Mouse (Mus musculus) adipocyte (in vitro differentiated cells): ENCODE measurements around the gene Glod4.

Source experiments
- DNase-seq: peaks from one replicate; pipeline ENCODE4 v3.0.0-alpha.2; 2016; ENCODE audit warnings: low spot score

The Glod4 gene

DNA sequence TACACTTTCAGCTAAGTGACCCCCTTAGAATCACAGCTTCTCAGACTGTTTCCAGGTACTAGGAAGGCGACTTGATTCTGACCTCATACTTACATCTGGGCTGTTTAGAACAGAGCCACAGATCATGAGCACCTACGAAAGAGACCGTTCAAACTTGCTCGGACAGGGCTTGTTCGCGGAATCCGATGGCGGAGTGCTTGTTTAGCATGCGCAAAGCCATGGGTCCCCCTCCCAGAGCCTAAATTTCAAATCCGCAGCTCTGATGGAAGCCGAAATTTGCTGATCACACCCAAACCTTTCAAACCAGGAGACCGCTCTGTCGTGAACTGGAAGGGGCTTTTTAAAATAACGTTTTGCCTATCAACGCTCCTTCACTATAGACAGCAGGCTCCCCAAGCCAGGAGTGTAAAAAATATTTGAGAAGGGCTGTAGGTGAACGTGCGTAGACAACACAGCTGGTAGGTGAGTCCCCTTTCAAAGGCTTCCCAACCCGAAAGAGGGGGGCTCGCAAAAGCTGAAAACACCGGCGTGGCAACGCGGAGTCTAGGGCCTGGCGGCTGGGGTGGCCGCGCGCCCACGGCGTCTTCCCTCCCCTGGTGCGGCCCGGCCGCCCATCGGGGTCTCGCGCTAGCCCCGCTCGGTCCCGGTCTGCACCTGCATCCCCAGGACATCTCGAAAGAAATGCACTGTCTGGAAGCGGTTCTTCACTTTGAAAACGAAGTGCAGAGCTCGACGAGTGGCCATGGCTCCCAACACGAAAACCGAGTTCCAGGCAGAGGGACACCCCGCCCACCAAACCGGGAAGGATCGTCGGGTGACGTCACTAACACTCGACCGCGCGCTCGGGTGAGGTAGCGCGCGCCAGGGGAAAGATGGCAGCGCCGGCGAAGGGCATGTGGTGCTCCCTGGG is at the start of gene Glod4, which contains the start of gene Mrm3:
Gene Glod4, minus strand, starts transcription at position 825 of the 910 bp plus-strand sequence.
Gene Mrm3, plus strand, starts transcription at position 815 of the 910 bp plus-strand sequence.
- peak; percentile 88 for DNase-seq

DNA sequence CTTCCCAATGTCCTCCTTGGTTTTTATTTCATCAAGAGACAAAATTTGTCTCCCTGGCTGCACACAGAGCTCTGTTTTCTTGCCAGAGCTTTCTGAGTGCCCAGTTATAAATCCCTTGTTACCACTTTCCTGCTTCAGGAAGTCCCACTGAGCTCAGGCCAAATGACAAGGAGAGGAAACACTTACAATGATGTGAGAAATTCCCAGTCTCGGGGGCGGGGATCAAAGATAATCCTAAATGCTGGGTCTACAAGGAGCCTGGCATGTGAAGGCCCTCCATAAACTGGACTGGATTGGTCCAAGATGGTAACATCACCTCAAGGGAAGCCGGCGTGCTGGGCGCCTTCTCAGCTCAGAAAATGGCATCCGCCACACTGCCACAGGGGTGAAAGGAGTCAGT is 49.3 kb upstream of the Glod4 start:
- no peak for DNase-seq

DNA sequence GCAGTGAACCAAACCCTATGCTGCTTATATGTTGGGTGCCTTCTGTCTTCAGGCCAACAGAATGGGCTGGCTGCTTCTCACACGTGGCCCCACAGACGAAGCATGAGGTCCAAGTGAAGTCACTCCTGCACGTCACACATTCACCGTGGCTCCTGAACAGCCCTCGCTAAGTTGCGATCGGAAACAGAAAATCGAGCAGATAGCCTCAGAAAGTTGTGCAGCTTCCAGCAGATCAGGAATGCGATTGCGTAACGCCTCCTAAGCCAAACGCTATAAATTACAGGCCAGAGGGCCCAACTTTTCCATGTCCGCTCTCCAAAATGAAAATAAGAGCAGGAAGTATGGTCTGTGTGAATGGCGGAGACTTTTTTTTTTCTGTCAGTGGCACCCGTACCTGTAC is 48.9 kb upstream of the Glod4 start:
- peak; percentile 82 for DNase-seq

DNA sequence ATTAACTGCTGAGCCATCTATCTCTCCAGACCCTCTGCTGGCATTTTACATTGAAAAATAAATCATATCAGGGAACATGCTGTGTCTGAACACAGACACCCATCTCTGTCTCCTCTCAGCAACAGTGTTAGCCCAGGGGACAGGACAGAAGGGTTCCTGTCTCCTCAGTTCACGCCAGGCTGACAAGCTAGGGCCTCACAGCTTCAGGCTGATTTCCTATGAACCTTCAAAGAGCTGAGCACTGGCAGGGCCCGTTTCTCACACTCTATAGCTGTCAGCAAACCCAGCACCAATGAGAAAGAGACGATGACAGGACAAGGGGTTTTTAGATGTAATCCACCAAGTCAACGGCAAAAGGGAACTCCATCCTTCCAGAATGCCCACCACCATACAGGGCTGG is 48.4 kb upstream of the Glod4 start:
- no peak for DNase-seq

- DNase-seq: no peak
Measured at GRCm38 (mm10) chr11:76290367-76290766, 46.8 kb upstream of the Glod4 start.

- DNase-seq: no peak
Measured at GRCm38 (mm10) chr11:76288645-76289044, 45.1 kb upstream of the Glod4 start.

GRCm38 (mm10) chr11:76287301-76287700 is 43.8 kb upstream of the Glod4 start:
- DNase-seq: no peak

- peak; percentile 54 for DNase-seq
Measured at GRCm38 (mm10) chr11:76286534-76287126, 43.1 kb upstream of the Glod4 start.

DNA sequence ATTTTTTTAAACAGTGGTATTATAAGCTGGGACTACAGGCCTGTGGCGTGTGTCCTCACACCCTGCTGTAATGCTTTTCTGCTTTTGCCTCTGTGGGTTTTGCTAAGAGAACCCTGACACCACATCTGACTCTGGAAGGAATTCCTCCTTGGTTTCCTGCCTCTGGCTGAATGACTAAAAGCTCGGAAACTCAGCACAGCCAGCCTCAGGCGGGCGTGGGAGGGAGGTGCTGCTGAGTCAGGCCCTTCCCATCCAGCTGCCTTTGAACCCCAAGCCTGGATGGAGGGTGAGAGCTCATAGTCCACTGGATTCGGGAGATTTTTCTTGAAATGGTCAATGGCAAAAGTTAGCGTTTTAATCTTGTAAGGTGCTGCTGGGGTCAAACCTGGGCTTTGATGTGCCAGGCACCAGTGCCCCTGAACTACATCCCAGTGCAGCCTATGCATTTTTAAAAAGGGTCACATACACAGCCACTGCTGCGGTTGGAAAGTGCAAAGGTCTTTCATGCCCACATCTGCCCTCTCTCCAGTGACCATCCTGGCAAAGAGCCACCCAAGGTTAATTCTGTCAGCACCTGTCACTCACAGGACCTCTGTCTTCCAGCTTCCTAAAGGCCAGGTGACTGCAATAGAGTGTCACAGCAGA is 42.0 kb upstream of the Glod4 start:
- peak; percentile 38 for DNase-seq

GRCm38 (mm10) chr11:76283841-76284240 is 40.3 kb upstream of the Glod4 start:
- DNase-seq: no peak

- no peak for DNase-seq
Measured at GRCm38 (mm10) chr11:76279971-76280370, 36.4 kb upstream of the Glod4 start.

GRCm38 (mm10) chr11:76278960-76279852 is 35.7 kb upstream of the Glod4 start:
- DNase-seq: no peak

- DNase-seq: peak; percentile 56
Measured at GRCm38 (mm10) chr11:76272440-76272839, 28.9 kb upstream of the Glod4 start.

GRCm38 (mm10) chr11:76268521-76269065 is 25.1 kb upstream of the Glod4 start:
- DNase-seq: no peak

DNA sequence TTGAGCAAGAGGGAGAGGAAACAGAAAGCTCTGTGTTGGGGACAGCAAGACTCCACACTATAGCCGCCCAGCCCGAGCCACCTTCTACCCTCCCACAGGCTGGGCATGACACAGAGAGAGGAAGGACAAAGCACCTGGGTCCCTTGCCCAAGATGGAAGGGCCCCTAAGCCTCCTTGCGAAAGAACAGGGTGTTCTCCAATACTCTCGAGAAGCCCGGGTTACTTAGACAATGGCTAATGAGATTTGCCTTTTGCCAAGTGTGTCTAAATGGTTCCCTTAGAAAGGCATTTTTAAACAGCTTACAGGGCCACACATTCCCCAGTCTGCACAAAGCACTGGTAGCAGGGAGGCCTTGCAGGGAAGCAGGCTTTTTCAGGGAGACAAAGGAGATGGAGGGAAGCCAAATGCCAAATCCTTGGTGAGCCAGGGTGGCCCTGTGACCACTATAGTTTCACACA is 24.5 kb upstream of the Glod4 start:
- peak; percentile 61 for DNase-seq

- DNase-seq: no peak
Measured at GRCm38 (mm10) chr11:76267550-76267949, 24.0 kb upstream of the Glod4 start.

DNA sequence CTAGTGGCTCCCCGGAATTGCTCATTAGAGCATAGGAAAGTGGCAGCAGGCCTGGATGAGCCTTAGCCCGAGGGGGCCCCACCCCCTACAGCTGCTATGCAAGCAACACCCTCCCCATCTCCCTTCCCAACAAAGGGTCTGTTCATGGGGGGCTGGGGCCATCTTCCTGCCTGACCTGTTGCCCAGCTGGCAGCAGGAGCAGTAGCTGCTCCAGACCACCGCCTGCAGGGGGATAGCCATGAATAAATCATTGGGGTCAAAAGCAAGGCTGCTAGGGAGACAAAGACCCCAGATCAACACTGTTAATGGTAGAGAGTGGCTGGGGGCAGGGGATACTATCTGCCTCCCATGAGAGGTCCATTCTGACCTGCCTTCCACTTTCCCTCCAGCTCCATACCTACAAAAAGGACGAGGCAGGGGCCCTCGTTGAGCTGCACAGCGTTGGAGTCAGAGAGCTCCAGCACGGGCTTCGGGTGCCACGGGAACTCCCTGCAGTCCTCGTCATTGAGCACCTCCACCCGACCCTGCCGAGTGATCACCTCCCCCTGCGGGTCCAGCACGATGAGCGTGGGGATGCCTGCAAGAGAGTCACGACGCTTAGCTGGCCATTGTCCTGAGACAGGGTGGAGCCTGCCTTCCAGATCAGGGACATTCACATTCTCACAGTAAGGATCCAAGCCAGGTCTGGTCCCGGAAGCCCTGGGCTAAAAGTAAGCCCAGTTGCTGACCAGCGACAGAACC is 19.3 kb upstream of the Glod4 start:
- no peak for DNase-seq

- DNase-seq: no peak
Measured at GRCm38 (mm10) chr11:76261224-76261623, 17.7 kb upstream of the Glod4 start.

DNA sequence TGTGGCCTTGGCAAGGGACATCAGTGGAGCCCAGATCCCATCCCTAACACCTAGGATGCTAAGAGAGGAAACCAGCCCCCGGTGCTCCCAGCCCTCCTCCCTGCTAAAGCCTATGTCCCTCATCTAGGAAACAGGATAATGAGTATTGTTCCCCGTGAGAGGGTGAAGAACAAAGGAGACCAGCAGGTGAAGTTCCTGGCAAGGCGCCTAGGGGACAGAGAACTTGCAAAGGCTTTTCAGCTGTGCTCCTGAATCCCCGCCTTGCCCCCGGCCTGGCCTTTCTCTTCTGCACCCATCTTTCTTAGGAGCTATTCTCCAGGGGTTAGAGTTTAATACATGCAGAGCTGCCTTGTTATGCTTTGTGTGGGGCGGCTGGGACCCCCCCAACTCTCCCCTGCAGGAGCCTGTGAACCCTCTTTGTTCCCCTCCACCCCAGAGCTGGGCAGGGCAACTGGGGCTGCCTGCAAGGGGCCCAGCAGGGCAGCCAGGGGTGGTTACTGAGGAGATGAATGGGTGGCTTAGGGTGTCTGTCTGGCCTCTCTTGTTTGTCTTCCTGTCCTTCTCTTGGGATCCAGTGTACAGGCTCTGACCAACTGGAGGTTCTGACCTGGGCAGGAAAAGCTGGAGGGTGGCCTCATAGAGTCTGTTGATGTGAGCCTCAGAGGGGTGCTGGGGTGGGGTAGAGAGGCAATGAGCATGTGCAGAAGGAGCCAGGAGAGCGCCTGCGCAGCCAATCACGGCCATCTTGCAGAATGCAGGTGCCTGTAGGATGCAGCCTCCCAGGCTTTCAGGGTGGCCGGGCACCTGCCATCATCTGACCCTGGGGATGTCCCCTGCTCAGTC is 16.9 kb upstream of the Glod4 start:
- DNase-seq: no peak

DNA sequence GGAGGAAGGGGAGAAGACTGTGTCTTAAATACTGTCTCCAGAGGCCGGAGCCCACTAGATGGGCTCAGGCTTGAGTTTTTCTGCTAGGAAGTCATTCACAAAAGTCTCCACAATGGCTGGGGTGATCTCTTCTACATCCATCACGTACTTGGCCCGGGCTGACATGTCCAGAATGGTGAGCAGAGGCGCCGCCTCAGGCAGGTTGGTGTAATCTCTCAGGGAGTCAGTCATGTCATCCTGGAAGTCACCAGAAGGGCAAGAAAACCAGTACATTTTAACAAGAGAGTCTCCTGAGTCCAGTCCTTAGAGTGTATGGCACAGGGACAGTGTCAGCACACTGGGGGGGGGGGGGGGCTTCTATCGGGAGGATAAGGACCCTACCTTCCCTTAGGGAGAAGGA is 15.0 kb upstream of the Glod4 start:
- DNase-seq: no peak
